Mouse (Mus musculus) heart, postnatal 0 days (tissue): Measurements from ENCODE around the gene Nt5c2. TPM values are rescaled to one million over a fixed set of nuclear protein-coding genes. Genes with fewer than 3 reads are reported as not detected.

Experiments
- ATAC-seq: fragments of 200-750 bp; cut with Nextera tagmentation; 2 replicates; pipeline ENCODE4 v1.8.0; 2017; ENCODE audit warnings: low read depth, moderate number of reproducible peaks, moderate library complexity; ENCODE audit not compliant: insufficient read depth
- DNase-seq: peaks from one replicate; pipeline ENCODE4 v3.0.0-alpha.2; 2016; ENCODE audit warnings: low spot score
- H3K27ac ChIP-seq: fragments of 300-500 bp; sonication (generic); 2 replicates; pipeline ENCODE4 v1.5.1; 2014; ENCODE audit warnings: low read depth, mild to moderate bottlenecking
- H3K27me3 ChIP-seq: fragments of 300-500 bp; sonication (generic); 2 replicates; pipeline ENCODE4 v1.6.1; 2014; ENCODE audit warnings: low read length, mixed read lengths; ENCODE audit not compliant: control insufficient read depth, insufficient read depth
- H3K36me3 ChIP-seq: fragments of 300-500 bp; sonication (generic); replicated peaks from 2 replicates; pipeline ENCODE4 v1.6.1; 2014; ENCODE audit warnings: low read length, mixed read lengths; ENCODE audit not compliant: control insufficient read depth, insufficient read depth
- H3K4me1 ChIP-seq: fragments of 300-500 bp; sonication (generic); 2 replicates; pipeline ENCODE4 v1.6.1; 2014; ENCODE audit warnings: antibody characterized with exemption; ENCODE audit not compliant: control insufficient read depth, insufficient read depth
- H3K4me2 ChIP-seq: fragments of 300-500 bp; sonication (generic); 2 replicates; pipeline ENCODE4 v1.6.1; 2014; ENCODE audit warnings: low read depth, mild to moderate bottlenecking, low read length, moderate library complexity
- H3K4me3 ChIP-seq: fragments of 300-500 bp; sonication (generic); 2 replicates; pipeline ENCODE4 v1.5.1; 2014; ENCODE audit warnings: low read depth, low read length
- H3K9ac ChIP-seq: fragments of 300-500 bp; sonication (generic); replicated peaks from 2 replicates; pipeline ENCODE4 v1.6.1; 2014; ENCODE audit warnings: low read depth, low read length, mixed read lengths
- H3K9me3 ChIP-seq: fragments of 300-500 bp; sonication (generic); replicated peaks from 2 replicates; pipeline ENCODE4 v1.6.1; 2016; ENCODE audit warnings: low read length; ENCODE audit not compliant: control insufficient read depth
- CTCF ChIP-seq: IDR thresholded peaks from 2 replicates; pipeline ENCODE4 v1.5.1; 2016; ENCODE audit warnings: antibody characterized with exemption, control low read depth, low read depth
- EP300 ChIP-seq: IDR thresholded peaks from 2 replicates; pipeline ENCODE4 v1.6.1; 2016; ENCODE audit warnings: antibody characterized with exemption, low read depth
- WGBS: fragments of 180-500 bp; shearing (Covaris S2); extraction: QIAGEN DNeasy Blood & Tissue Kit; methylation state at CpG from one replicate; pipeline ENCODE4 v1.1.7; 2014; 5-methylcytosine and 5-hydroxymethylcytosine counted together
- polyA plus RNA-seq: library from polyadenylated mRNA; unstranded; fragments of >200 nt; fragmentation: Nextera tagmentation; extraction: Ambion mirVana; gene quantifications from 2 replicates; pipeline ENCODE4 v1.2.1, GENCODE M21; 2015
- total RNA-seq: library from RNA; depleted of rRNA; stranded (reverse); fragments of >200 nt; gene quantifications from 2 replicates; pipeline ENCODE4 v1.2.3, GENCODE M21; 2014; ENCODE audit warnings: low replicate concordance

The Nt5c2 gene
- total and polyA plus RNA-seq, 2 experiments from 2014 or later: 33.9 to 111 TPM

DNA sequence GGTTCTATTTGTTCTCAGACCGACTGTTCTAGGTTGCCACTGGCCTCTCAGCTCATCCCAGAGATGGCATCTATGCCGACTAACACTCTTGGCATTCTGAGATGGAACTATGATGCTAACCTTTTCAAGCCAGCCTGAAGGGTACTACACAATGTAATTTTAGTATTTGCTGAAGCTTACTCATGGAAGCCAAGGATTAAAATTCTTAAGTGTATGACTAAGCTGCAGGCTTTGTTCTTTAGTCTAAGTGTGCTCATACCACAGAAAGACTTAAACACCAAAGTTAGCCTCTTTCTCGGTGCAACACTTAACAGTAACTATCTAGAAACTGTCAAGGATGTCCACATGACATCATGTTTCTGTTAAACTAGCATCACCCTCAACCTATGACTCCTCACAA lies 122.1 kb downstream of the Nt5c2 start:
- Histone ChIP-seq H3K4me3 (no peak overlapping the region), H3K4me2 (no peak overlapping the region), H3K9me3 (peaks cover 5% of the 10 kb centered on the region), H3K27me3 (no peaks in the 10 kb centered on the region), H3K4me1 (no peaks in the 10 kb centered on the region), H3K27ac (no peak overlapping the region), H3K36me3 (peaks cover 83% of the 10 kb centered on the region), H3K9ac (no peak overlapping the region)
- TF ChIP-seq EP300 (no peak), CTCF (no peak)
- ATAC-seq (no peak), DNase-seq (no peak)
- WGBS: 70% methylated on average over 3 of the region's 3 CpGs

GRCm38 (mm10) chr19:46890657-46891056 lies 124.3 kb downstream of the Nt5c2 start:
- no peak for TF ChIP-seq CTCF
- TF ChIP-seq EP300: no peak

DNA sequence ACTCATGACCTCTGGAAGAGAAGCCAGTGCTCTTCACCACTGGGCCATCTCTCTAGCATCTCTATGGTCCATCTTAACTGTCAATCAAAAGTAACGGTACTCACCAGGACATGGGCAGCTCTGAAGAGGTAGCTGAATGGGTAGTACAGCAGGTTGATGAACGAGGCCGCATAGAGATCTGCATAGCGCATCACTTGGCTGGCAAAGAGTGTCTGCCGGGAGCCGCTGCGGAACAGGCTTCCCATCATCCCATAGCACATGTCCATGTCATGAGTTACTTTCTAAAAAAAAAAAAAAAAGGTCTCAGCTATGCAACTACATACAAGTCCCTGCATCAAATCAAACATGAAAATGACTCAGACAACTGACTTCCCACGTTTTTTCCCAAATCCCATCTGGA lies 125.3 kb downstream of the Nt5c2 start:
- Histone ChIP-seq H3K27me3 (no peaks in the 10 kb centered on the region), H3K4me1 (no peaks in the 10 kb centered on the region), H3K9me3 (no peaks in the 10 kb centered on the region), H3K27ac (no peak overlapping the region), H3K36me3 (peaks cover 92% of the 10 kb centered on the region), H3K4me3 (no peak overlapping the region), H3K9ac (no peak overlapping the region), H3K4me2 (no peak overlapping the region)
- 89% methylated on average over 8 of the region's 8 CpGs for WGBS
- ATAC-seq (no peak), DNase-seq (no peak)
- TF ChIP-seq CTCF (no peak), EP300 (no peak)

More at GRCm38 (mm10) chr19:46890657-46891056, 124.3 kb downstream of the Nt5c2 start:
- Histone ChIP-seq H3K4me3 (no peak overlapping the region), H3K27me3 (no peaks in the 10 kb centered on the region), H3K36me3 (peaks cover 87% of the 10 kb centered on the region), H3K4me2 (no peak overlapping the region), H3K4me1 (no peaks in the 10 kb centered on the region), H3K27ac (no peak overlapping the region), H3K9me3 (no peaks in the 10 kb centered on the region), H3K9ac (no peak overlapping the region)
- DNase-seq (no peak), ATAC-seq (no peak)
- WGBS: 88% methylated on average over 8 of the region's 8 CpGs

- H3K27me3 ChIP-seq: no peaks in the 10 kb centered on the region
- peak; percentile 22 for DNase-seq
- H3K9ac ChIP-seq: no peak overlapping the region
- H3K27ac ChIP-seq: no peak overlapping the region
- H3K36me3 ChIP-seq: peaks cover 98% of the 10 kb centered on the region
- peak; percentile 36; the same call in 1 of the 2 replicates for ATAC-seq
- no peak overlapping the region for H3K4me2 ChIP-seq
- H3K4me1 ChIP-seq: no peaks in the 10 kb centered on the region
- H3K9me3 ChIP-seq: no peaks in the 10 kb centered on the region
- TF ChIP-seq CTCF (no peak), EP300 (no peak)
- 44% methylated on average over 14 of the region's 14 CpGs for WGBS
- H3K4me3 ChIP-seq: no peak overlapping the region
These were observed 127.0 kb downstream of the Nt5c2 start for GRCm38 (mm10) chr19:46887811-46888527.

- TF ChIP-seq CTCF (no peak), EP300 (no peak)
- 76% methylated on average over 7 of the region's 7 CpGs for WGBS
- H3K9ac ChIP-seq: no peak overlapping the region
- no peak overlapping the region for H3K27ac ChIP-seq
- H3K4me2 ChIP-seq: no peak overlapping the region
- no peaks in the 10 kb centered on the region for H3K9me3 ChIP-seq
- H3K4me3 ChIP-seq: no peak overlapping the region
- no peaks in the 10 kb centered on the region for H3K4me1 ChIP-seq
- DNase-seq (no peak), ATAC-seq (no peak)
- peaks cover 98% of the 10 kb centered on the region for H3K36me3 ChIP-seq
- H3K27me3 ChIP-seq: no peaks in the 10 kb centered on the region
These were observed 128.1 kb downstream of the Nt5c2 start for GRCm38 (mm10) chr19:46886826-46887225.

DNA sequence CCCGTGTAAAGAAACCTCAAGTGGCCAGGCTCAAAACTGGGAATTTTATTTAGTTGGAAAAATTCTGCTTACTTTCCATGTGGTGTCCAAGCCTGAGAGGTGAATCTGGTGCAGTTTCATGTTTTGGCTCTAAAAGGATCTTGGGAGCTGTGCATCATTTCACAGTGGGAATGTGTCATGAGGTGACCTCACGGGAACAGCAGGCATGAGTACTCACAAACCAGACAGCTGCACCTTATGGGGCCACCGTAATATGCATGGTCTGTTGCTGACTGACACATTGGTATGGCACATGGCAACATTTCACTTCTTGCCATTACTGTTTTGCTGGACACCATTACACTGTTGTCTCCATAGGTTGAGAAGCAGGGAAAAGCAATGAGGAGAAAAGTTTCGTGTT lies 129.6 kb downstream of the Nt5c2 start:
- ATAC-seq (no peak), DNase-seq (no peak)
- no peaks in the 10 kb centered on the region for H3K4me1 ChIP-seq
- H3K9me3 ChIP-seq: no peaks in the 10 kb centered on the region
- H3K27ac ChIP-seq: no peak overlapping the region
- H3K36me3 ChIP-seq: peaks cover 86% of the 10 kb centered on the region
- H3K27me3 ChIP-seq: no peaks in the 10 kb centered on the region
- TF ChIP-seq EP300: no peak
- TF ChIP-seq CTCF: no peak
- H3K4me2 ChIP-seq: no peak overlapping the region
- 90% methylated on average over 4 of the region's 4 CpGs for WGBS
- H3K4me3 ChIP-seq: no peak overlapping the region
- no peak overlapping the region for H3K9ac ChIP-seq
